Mouse (Mus musculus) layer of hippocampus, adult 8-10 months (tissue): ENCODE data around the gene Nlrp14. TPM values are rescaled to one million over a fixed set of nuclear protein-coding genes. Genes with fewer than 3 reads are reported as not detected.
"Not testable (repeated sequence)": the region's sequence is repeated elsewhere in the genome, so short reads cannot be mapped to it uniquely, and the experiment has no call there.

ENCODE experiments used
- DNase-seq, 2 experiments: peaks; one replicate each; pipeline ENCODE4 v3.0.0; 2022; ENCODE audit warnings: low spot score in 2 of 2
- total RNA-seq, 4 experiments: library from RNA; stranded (reverse); gene quantifications; 2 replicates each; pipeline ENCODE4 v1.2.4; 2022

Nlrp14 gene
- total RNA-seq = not detected

- no peak for DNase-seq
Observed at GRCm38 (mm10) chr7:107166690-107167089, at the start of gene Nlrp14. TSS of gene Nlrp14 (plus strand) at chr7:107166990.

- not testable (repeated sequence) for DNase-seq
Observed at GRCm38 (mm10) chr7:107130983-107131382, 35.8 kb upstream of the Nlrp14 start, which contains the start of gene Olfr715. TSS of gene Olfr715 (minus strand) at chr7:107131083.

DNA sequence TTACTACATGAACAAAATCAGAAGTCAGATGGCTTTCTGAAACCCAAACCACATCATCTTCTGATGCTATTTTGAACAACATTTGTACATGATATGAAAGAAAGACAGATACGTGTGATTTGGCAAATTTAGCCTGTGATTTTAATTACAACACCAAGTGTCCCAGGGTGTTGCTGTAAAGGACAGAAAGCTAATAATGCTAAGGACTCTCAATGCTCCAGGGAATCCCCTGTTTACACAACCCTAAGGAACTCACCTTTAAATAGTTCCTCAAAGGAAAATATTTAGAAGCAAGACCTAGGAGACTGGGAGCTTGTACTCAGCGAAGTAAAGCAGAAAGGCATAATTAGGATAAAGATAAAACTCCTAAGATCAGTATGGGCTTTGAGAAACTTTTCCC is 28.8 kb upstream of the Nlrp14 start, which contains the start of gene Olfr716:
TSS of gene Olfr716 (plus strand) at position 301 of the 400 bp plus-strand sequence.
- DNase-seq = not testable (repeated sequence)

- DNase-seq = no peak
Observed at GRCm38 (mm10) chr7:107180406-107180805, 13.6 kb downstream of the Nlrp14 start.

GRCm38 (mm10) chr7:107201817-107202216 is 35.0 kb downstream of the Nlrp14 start:
- DNase-seq = no peak

- DNase-seq = no peak
Observed at GRCm38 (mm10) chr7:107207843-107208242, 41.1 kb downstream of the Nlrp14 start.

DNA sequence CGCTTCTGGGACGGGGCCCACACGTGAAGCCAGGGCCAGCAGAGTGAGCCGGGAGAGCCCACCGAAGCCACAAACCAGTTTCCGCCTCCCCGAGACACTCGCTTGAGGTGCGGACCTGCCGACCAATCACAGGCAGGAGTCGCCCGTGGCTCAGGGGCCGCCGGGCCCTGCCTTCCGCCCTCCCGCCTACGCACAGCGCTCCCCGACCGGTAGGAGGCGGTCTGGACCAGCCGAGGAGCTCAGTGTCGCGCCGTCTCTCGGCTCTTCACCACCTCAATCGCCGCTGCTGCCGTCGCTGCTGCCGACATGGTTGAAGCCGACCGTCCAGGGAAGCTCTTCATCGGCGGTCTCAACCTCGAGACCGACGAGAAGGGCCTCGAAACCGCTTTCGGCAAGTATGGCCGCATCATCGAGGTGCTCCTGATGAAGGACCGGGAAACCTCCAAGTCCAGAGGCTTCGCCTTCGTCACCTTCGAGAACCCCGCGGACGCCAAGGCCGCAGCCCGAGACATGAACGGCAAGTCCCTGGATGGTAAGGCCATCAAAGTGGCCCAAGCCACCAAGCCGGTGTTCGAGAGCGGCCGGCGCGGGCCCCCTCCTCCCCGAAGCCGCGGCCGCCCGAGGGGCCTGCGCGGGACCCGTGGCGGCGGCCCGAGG is 42.5 kb downstream of the Nlrp14 start, which contains the start of gene Rbmxl2:
TSS of gene Rbmxl2 (plus strand) at position 242 of the 657 bp plus-strand sequence.
- DNase-seq = no peak

- DNase-seq = no peak
Observed at GRCm38 (mm10) chr7:107210126-107210576, 43.4 kb downstream of the Nlrp14 start.

- no peak for DNase-seq
Observed at GRCm38 (mm10) chr7:107215723-107216122, 48.9 kb downstream of the Nlrp14 start.

DNA sequence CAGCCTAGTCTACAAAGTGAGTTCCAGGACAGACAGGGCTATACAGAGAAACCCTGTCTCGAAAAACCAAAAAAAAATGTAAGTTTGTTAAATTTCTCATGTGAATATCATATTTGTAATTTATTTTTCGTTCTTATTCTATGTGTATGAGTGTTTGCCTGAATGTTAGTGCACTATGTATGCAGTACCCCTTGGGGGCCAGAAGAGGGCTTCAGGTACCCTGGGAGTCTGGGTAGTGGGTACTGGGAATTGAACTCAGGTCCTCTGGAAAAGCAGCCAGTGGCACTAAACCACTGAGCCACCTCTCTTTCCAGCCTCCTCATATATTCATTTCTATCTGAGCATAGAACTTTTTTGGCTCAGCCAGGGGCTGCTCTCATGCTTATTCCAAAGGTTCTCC is 50.1 kb downstream of the Nlrp14 start:
- DNase-seq = no peak

GRCm38 (mm10) chr7:107236854-107237253 is 70.1 kb downstream of the Nlrp14 start:
- no peak for DNase-seq

GRCm38 (mm10) chr7:107237498-107237897 is 70.7 kb downstream of the Nlrp14 start:
- no peak for DNase-seq

DNA sequence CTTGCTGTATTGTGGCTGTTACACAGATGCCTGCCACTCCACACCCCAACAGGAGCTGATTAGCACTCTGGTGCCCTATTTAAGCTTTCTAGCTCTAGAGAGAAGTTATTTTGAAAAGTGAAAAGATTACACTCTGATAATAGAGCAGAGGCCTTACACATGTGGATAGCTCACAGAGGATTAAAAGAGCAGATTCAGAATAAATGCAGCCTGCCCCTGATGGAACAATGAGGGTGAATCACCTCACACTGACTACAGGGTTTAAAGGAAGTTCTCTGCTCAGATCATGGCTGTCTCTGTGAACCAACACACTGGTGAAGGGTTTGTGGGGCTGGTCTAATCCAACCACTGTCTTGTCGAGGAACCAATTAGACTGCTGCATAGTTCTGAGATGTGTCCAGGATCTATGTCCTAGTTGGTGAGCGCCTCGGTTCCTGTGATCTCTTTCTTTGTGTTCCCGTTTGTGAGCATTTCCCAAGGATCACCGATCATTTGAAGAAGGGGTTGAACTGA is 74.6 kb downstream of the Nlrp14 start:
- DNase-seq = no peak

Other genes starting within 250 kb of the Nlrp14 start
- gene Olfr709-ps1, start 234.8 kb upstream of the Nlrp14 start, total RNA-seq = not detected
- gene Olfr710, start 218.7 kb upstream of the Nlrp14 start, total RNA-seq = not detected
- gene Olfr6, start 203.1 kb upstream of the Nlrp14 start, total RNA-seq = under 1 TPM in 1 of 4 experiments, not detected in 3; 0.12 TPM
- gene Olfr711, start 191.5 kb upstream of the Nlrp14 start, total RNA-seq = not detected
- not detected for gene Olfr2, start 160.9 kb upstream of the Nlrp14 start, total RNA-seq
- gene Olfr713, start 135.8 kb upstream of the Nlrp14 start, total RNA-seq = not detected
- gene Olfr714, start 96.0 kb upstream of the Nlrp14 start, total RNA-seq = not detected
- not detected for gene Olfr17, start 73.8 kb upstream of the Nlrp14 start, total RNA-seq
- gene Olfr715b, start 56.6 kb upstream of the Nlrp14 start, total RNA-seq = not detected
- not detected for gene Olfr715, start 35.9 kb upstream of the Nlrp14 start, total RNA-seq
- not detected for gene Olfr716, start 28.7 kb upstream of the Nlrp14 start, total RNA-seq
- gene Rbmxl2, start 42.5 kb downstream of the Nlrp14 start, total RNA-seq = not detected
- gene Syt9, start 203.7 kb downstream of the Nlrp14 start, total RNA-seq = 1 to 10 TPM; 4.7 to 6.4 (median 6.0) TPM